Mouse (Mus musculus): ENCODE data around the gene Fam193a.

Fam193a gene

DNA sequence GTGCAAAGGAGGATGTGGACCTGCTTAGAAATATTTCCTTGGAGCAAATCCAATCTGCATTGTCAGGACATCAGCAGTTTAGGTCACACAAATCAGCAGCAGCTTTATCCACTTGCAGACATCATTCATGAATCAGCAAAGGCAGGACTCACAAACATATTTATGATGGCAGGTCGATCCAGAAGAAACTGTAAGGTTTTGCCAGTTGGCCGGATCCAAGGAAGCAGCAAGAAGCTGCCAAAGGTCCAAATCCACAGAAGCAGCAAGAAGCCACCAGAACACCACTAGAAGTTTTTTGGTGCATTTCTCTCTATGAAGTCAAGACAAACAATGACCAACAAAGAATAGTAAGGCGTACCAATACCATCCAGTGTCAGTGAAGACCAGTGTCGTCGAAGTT lies 15.9 kb downstream of the Fam193a start:
- DNase-seq, result no peak

DNA sequence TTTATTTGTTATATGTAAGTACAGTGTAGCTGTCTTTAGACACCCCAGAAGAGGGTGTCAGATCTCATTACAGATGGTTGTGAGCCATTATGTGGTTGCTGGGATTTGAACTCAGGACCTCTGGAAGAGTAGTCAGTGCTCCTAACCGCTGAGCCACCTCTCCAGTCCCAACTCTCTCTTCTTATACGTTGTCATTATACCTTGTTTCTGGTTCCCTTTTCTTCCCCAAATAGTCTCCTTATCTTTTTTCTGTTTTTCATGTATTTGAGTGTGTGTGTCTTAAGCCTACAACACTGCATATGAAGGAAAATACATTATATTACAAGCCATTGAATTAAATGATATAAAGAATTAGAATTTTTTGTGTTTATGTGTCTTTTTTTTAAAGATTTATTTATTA lies 17.0 kb downstream of the Fam193a start:
- no peak for DNase-seq

DNA sequence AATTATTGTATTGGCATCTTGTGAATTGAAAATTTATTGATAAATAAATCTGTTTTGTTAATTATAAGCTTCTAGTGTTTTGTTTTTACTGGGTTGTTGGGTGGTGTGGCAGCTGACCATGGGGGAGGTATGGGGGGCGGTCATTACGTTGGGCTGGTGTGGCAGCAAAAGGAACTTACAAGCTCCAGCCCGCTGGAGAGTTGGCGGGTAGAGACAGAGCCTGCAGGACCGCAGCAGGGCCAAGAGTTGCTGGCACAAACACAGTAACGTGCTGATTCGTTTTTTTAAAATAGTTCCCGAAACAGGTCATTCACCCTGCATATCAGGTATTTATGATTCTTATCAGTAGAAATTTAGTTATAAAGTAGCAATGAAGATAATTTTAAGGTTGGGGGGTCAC lies 23.5 kb downstream of the Fam193a start:
- DNase-seq, result no peak

DNA sequence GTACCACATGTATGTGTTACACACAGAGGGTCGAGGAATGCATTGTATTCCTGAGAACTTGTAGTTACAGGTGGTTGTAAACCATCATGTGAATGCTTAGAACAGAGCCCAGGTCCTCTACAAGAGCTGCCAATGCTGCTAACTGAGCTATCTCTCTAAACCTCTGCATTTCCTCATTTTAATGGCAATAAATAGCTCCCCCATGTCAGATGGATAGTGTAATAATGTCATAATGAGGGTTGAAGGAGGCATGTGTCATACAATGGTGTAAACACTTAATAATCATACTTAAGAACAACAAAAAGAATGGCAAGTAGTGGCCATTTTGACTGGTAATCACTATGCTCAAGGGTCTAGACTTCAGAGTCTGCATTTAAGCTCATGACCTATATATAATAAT lies 25.6 kb downstream of the Fam193a start:
- DNase-seq, result no peak

DNA sequence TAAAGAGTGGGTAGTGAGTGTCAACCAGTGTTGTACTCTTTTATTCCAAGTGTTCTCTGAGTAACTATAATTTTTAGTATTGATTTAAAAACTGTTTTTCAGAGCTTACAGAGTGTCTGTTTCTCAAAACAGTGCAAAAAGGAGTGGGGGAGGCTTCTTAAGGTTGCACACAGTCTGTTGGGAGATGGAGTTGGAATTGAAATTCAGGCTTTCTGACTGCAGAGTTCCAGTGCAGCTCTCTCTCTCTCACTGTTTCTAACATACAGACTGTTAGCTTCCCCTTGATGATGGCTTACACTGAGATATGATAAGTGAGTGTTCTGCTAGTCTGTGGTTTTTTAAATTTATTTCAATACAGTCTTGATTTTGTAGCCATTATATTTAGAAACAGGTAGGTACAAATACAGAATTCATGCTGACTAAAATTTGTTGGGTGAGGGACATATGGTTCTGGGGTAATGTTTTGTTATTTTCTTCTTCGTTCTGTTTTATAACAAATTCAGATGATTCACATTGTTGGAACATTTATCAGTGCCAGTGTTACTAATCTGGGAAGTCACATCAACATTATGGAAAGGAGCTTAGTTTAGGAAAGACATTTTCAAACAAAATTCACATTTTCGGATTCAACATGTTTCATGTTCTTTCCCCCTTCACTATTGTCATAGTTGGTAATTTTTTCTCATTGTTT lies 26.3 kb downstream of the Fam193a start:
- DNase-seq, result no peak

DNA sequence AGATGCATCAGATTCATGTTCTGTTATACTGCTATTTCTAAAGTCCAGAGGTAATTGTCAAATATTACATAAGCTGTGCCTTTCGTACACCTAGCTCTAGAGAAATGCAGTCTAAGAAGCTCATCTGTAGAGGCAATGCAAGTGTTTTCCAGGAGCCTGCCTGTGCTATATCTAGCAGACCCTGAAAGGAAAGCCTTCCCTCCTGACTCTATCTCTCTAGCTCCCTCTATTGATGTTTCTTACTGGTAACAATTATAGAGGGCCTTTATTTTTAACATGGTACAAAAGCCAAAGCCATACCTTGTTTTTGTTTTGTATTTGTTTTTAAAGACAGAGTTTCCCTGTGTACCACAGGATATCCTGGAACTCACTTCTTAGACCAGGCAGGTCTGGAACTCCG lies 28.1 kb downstream of the Fam193a start:
- DNase-seq, result no peak

DNA sequence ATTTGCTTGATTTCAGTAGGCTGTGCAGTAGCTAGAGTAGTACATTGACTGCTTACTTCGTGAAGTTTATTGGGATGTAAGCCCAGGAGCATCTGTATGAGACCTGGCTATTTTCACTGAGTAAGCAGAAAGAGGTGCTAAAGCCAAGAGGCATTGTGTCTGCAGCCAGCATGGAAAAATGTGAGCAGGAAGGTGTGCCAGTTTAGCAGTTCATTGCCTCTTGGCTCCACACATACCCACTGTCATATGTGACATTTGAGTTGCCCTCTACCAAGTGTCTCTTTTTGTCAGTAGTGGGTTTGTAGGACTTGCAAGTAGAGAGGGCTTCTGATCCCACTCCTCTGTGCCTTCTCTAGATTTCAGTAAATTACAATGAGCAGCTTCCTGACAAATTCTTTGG lies 28.6 kb downstream of the Fam193a start:
- no peak for DNase-seq

DNA sequence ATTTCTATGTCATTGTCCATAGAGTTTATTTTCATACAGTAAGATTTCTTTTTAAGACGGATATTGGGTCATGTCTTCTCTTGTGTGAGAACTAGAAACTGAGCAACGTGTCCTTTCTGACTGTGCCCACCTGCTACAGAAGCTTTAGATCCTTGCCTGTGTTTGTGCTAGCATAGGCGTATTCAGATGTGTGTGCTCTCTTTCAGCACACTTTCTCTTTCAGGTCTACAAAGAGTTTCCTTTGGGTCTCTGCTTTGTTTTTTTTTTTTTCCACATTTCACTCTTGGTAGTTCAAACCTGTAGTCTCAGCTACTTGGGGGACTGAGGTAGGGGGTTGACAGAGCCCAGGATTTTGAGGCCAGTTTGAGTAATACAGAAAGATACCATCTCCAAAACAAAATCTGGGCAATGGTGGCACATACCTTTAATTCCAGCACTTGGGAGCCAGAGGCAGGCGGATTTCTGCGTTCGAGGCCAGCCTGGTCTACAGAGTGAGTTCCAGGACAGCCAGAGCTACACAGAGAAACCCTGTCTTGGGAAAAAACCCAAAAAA lies 37.7 kb downstream of the Fam193a start:
- peak; percentile 32 for DNase-seq

DNA sequence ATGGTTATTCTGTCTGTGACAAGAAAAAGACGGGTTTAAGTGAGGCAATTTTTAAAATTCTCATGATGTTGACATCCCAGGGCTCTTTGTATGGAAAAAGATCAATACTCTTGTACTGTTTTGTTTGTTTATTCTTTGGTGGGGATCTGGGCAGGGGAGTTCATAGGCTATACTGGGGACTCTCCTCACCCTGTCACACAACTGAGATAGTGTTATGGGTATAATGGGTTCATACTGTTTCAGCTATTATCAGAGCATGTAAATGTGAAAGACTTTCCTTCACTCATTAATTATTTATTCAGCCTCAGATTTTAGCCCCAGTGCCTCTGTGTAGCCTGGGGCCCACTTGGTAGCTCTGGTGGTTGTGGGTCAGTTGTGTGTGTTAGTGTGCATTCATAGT lies 39.3 kb downstream of the Fam193a start:
- DNase-seq, result no peak

DNA sequence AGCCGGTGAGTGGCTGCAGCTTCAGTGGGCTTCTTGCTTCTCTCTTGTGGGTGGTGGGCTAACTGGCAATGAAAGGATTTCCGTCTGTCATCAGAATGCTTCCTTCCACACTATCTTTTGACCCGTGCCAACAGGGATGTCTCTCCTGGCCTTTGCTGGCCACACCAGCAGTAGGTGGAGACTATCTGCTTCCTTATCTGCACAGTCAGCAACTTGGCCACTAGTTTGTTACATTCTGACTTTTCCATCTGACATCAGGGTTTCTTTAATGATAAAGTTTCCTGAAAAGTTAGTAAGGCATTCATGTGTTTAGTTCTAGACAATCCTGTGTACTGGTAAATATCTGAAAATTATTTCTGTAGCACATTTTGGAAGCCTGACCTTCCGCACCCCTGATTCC lies 41.1 kb downstream of the Fam193a start:
- no peak for DNase-seq

DNA sequence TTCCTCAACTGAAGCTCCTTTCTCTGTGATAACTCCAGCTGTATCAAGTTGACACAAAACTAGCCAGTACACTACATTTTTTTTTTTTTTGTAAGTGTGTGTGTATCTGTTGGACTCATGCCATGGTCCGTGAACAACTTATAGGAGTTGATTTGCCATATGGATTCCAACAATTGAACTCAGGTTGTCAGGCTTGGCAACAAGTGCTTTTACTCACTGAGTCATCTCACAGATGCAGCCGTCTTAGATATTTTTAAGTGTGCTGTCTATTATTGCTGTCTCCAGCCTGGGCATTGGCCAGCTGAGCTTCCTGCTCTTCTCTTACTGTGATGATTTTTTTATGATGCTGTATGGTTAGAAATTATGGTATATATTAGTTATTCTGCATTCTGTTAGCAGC lies 44.2 kb downstream of the Fam193a start:
- no peak for DNase-seq

DNA sequence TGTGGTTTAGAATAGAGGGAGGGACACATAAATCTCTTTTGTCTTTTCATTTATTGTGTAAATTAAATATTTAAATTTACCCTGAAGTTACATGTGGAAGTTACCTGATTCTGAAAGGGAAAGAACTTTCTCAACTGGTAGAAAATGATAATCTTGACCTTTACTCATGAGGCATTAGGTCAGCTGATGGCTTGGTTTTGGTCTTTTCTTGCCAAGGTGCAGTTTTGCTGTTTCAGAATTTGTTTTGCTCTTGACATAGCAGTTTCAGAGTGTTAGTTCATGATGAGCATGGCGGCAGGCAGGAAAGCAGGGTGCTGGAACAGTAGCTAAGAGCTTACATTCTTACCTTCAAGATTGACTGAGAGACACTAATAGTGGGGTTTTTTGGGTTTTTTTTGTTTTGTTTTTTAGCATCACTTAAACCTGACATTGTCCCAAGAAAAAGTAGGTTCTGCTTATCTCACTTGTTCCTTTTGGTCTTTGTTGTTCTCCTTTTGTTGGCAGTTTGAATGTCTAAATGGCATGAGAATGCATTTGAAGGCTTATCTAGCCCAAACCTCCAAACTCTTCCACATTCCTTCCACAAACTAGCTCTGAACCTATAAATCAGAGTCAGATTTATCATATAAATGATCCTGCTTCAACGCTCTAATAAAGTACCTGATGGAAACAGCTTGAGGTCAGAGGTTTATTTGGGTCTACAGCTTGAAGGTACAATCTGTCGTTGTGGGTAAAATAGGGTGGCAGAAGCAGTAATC lies 47.7 kb downstream of the Fam193a start:
- DNase-seq, result no peak

DNA sequence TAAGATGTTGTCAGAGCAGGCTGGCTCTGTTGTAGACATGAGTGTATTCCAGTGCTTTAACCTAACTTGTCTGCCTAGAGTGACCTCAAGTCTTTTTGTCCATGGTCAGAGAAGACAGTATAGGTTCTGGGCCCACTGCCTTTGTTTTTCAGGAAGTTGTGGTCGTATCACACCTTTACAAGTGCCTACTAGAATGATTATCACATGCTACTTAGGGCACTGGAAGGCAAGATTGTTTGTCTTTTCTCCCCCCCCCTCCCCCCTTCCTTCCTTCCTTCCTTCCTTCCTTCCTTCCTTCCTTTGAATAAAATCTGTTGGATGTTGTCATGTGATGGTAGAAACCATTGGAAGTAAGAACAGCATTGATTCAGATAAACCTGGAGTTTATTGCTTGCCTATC lies 49.5 kb downstream of the Fam193a start:
- DNase-seq, result no peak

DNA sequence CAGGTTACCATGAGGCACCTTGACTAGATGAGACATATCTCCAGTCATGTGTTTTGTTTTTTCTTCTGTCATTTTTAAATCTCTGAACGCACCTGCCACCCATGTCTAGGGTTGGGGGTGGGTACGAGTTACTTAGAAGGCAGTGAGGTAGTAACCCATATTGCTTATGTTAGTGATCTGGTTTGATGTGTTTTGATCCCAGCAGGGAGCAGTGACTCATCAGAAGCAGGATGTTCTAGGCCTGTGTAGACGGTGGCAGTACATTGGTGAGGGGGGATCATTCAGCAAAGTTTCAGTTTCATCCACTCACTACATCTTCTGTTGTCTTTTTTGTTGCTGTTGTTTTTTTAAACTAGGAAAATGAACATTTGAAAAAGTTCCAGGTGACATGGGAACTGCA lies 61.0 kb downstream of the Fam193a start:
- DNase-seq, result no peak

DNA sequence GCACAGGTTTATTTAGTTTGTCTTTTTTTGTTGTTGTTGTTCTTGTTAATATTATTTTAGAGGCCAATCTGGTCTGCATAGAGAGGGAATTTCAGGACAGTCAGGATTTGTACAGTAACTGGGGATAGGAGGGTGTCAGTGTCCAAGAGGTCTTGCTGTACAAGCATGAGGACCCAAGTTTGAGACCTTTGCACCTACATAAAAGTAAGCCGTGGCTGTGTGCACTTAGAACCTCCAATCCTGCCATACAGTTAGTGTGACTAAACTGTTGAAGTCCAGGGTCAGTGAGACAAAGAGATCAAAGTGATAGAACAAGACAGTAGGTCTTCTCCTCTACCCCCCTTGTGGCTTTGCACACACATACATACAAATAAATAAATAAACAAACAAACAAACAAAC lies 64.1 kb downstream of the Fam193a start:
- DNase-seq, result no peak

DNA sequence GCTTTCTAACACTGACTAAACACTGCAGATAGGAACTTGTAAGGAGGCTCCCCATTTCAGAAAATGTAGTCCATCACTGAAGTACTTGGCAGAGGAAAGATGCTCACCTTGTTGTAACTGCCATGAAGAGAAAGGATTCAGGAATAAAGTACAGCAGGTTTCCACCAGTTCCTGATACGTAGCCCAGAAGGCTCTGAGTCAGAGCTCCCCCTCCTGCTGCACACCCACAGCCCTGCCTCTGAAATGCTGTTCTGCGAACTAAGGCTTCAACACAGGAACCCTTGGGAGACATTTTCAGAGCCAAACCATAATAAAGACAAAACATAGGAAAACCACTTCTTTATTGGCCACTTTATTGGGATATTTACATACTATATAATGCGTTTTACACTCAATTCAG lies 64.5 kb downstream of the Fam193a start:
- DNase-seq, result no peak

DNA sequence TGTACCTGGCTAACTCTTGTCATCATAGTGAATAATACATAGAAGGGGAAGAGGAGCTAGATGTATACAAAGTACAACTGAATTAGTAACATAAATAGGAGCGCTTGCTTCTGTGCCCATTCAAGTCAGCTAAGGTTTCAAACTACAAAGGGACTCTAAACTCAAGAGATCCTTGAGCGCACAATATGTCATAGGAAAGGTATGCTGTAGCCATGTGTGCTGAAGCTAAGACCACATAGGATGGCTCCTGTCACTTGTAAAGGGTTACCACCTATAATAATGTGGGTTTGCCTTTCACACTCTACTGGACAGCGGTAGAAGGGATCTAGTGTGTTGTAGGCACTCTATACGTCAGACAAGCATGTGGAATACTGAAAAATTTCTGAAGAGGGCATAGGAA lies 68.3 kb downstream of the Fam193a start:
- DNase-seq, result no peak

DNA sequence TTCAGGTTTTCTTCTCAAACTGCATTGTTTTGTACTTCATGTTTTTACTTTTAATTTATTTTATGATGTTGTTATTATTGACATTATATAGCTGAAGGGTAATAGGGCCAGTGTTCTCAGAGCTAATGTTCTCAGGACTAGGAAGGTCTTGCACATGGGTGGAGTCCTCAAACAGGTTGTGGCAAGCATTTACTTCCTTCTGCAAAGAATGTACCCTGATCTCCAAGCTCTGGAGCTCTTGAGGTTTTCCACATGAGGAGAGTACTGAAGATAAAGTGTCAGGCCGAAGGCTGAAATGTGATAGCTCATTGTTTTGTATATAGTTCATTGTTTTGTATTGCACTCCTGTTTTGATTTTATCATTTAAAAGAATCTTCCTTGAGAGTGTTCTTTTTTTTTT lies 68.9 kb downstream of the Fam193a start:
- no peak for DNase-seq

DNA sequence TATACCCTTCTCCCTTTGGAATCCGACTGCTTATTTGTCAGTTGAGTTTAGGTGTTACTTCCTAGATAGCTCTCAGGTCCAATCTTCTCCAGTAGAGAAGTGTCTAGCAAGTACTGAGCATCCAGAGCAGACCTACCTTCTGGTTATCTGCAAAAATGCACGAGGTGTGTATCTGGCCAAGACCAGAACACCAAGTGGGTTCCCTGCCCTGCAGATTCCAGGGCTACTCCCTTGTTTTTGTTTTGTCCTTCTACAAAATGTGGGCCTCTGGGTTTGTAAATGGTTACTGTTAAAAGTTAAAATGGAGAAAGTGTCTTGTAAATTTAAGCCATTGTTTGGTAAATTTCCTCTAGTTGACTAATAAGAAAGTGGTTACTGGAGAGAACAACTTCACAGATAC lies 70.0 kb downstream of the Fam193a start:
- no peak for DNase-seq

DNA sequence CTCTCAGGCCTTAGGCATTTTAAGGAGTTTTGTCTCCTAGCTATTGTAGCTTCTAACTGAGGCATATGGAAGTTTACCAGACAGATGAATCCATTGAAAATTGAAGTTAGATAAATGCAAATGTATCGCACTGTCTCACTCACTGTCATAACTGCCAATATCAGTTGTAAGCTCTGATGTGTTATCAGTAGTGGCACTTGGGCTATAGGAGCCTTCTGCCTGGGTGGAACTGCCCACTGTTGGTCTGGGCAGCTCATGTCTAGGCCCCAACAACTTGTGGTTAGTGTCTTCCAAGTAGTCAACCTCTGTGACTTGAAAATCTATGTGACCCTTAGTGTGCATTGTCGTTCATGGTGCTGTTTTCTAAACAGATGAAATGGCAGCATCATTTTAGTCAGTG lies 72.1 kb downstream of the Fam193a start:
- DNase-seq, result no peak

DNA sequence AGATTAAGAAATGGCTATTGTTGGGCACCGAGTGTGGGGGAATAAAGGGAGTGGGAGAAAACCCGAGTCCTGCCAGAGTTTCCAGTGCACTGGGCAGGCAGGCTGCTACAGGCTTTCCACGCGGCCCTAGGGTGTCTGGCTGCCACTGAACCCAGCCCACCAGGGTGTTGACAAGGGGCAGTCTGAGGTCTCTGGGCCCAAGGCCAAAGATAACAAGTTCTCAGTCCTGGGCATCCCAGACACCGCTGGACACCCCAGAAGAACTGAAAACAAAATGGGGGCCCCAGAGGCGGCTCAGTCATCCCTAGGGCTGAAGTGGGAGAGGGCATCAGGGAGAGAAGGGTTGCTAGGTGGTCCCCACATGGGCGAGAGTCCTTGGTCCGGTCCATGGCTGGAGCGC lies 76.5 kb downstream of the Fam193a start:
- no peak for DNase-seq

DNA sequence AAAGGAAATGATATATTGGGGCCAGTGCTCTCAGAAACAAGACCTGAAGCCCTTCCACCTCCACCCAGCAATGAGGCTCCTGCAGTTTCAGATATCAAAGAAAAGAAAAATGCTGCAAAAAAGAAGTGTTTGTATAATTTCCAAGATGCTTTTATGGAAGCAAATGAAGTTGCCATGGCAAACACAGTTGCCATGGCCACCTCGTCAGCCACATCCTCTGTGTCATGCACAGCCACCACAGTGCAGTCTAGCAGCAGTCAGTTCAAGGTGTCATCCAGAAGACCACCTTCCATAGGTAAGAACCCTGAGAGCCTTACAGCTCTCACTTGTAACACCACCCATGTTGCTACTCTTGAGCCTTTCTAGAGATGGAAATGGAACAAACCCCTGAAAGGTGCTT lies 89.3 kb downstream of the Fam193a start:
- DNase-seq, result no peak

DNA sequence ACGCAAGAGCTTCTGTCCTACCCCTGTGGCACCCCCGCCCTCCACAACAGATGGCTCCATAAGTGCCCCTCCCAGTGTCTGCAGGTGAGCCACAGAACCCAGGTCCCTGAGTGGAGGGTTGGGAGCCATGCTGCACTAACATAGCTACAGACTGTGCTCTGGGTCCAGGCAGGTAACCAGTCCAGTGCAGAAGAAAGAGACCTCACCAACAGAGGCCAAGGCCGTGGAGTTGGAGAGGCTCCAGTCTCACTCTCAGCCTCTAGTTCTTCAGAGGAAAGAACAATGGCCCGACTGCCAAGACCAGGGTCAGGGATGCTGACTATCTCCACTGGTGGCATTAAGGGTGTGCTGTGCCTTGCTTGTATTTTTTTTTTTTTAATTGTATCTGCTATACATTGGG lies 91.6 kb downstream of the Fam193a start:
- no peak for DNase-seq

DNA sequence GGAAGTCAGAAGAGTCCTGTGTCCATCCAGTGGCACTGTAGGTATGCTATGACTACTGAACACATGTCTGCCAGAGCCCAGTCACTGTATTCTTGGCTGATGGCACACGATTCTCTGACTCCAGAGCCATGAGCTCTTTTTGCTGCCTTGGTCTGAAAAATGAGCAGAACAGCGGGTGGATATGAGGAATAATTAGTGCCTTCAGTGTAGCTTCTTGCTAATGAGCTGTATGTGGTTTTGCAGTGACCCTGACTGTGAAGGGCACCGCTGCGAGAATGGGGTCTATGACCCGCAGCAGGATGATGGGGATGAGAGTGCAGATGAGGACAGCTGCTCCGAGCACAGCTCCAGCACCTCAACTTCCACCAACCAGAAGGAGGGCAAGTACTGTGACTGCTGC lies 92.1 kb downstream of the Fam193a start:
- DNase-seq, result no peak

DNA sequence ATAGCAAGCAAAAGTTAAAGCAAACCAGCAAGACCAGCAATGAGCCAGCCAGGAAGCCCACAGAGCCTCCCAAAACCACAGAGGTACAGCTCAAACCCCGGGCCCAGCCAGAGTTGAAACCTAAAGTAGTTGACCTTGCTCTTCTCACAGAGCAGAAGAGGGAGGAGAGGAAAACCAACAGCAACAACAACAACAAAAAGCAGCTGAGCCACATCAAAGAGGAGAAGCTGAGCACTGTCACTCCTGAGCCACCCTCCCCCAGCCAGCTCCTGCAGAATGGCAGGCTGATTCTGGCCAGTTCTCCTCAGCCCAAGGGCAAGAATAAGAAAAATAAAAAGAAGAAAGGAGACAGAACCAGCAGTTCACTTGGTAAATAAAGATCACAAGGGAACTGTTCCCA lies 96.3 kb downstream of the Fam193a start:
- peak; percentile 53 for DNase-seq

Data from thymus, postnatal 14 days (tissue).